Mouse (Mus musculus) lung, adult 18-20 months (tissue): Measurements from ENCODE around the gene Lect2.

Experiments
- DNase-seq, 2 experiments: peaks; one replicate each; pipeline ENCODE4 v3.0.0; 2022; ENCODE audit warnings: mixed read lengths in 2 of 2

Gene Lect2

GRCm38 (mm10) chr13:56500636-56501035 is 47.7 kb downstream of the Lect2 start:
- DNase-seq, result no peak

GRCm38 (mm10) chr13:56500132-56500531 is 48.2 kb downstream of the Lect2 start:
- no peak for DNase-seq

GRCm38 (mm10) chr13:56494440-56494839 is 53.9 kb downstream of the Lect2 start:
- no peak for DNase-seq
